Mouse (Mus musculus) testis, adult 2 months (tissue): ENCODE results near the gene Lats2.

Source experiments
- CTCF ChIP-seq: fragments of 200-500 bp; IDR thresholded peaks from 2 replicates; pipeline ENCODE4 v1.5.1; 2012; ENCODE audit warnings: low read depth, mild to moderate bottlenecking, inconsistent platforms, low read length, moderate library complexity; ENCODE audit not compliant: control insufficient read depth, insufficient read depth, insufficient replicate concordance
- POLR2A ChIP-seq: fragments of 200-500 bp; IDR thresholded peaks from 2 replicates; pipeline ENCODE4 v1.6.1; 2012; ENCODE audit warnings: low read depth, mild to moderate bottlenecking, inconsistent platforms, low read length, moderate library complexity; ENCODE audit not compliant: control insufficient read depth

DNA sequence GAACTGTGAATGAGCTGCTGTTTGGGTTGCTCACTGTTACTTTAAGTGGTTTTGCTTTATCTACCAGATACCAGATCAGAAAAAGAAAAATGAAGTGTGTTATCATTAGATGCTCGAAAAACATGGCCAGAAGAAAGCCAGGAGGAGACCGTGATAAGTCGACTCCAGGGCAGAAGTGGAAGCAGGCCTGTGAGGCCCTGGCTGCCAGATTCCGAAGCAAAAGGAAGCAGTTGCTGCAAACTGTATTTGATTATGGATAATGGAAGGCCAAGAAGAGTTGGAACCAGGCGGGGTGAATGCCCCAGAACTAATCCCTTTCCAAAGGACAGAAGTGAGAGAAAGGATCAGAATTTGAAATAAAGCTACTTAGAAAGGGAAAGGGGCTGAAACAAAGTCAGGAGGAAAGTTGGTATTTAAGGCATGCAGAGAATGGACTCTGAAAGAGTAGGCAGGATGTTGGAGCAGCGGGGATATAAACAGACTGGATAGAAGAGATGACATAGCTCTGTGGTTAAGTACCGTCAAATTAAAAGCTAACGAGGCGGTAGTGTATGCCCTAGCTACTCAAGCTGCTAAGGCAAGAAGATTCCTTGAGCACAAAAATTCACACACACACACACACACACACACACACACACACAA, 4.7 kb downstream of the Lats2 start:
- TF ChIP-seq CTCF (no peak), POLR2A (no peak)
